In genomic region chr17:28007179-28007811, GRCm38 (mm10) we compare ENCODE assay signal across 8 mouse cellular contexts.
A peak's percentile ranks its signal among the peaks of the same experiment; 100 is the strongest.
DNase-seq lines count a peak whose midpoint lies in the region; ATAC-seq lines count a peak whose summit lies in the region.

No protein-coding gene starts in this region.

- no peaks in the 10 kb centered on the region for H3K27me3 ChIP-seq in forebrain, embryonic 15.5 days
- no peaks in the 10 kb centered on the region for H3K27me3 ChIP-seq in limb, embryonic 10.5 days (ENCODE audit: low read depth, poor library complexity, severe bottlenecking)

- H3K4me3 ChIP-seq in forebrain, embryonic 15.5 days: no peak overlapping the region
- peak overlapping the region; percentile 35 for H3K4me3 ChIP-seq in limb, embryonic 10.5 days

- peak overlapping the region; percentile 30 for H3K4me2 ChIP-seq in forebrain, embryonic 15.5 days (replicated peaks)

- H3K9me3 ChIP-seq in forebrain, embryonic 15.5 days: no peaks in the 10 kb centered on the region
- no peaks in the 10 kb centered on the region for H3K9me3 ChIP-seq in limb, embryonic 10.5 days (replicated peaks)

- no peak for ATAC-seq in forebrain, embryonic 15.5 days (replicated peaks)
- peak; percentile 7; the same call in 1 of the 2 replicates for ATAC-seq in megakaryocyte-erythroid progenitor cell, adult 5-6 weeks (replicated peaks; ENCODE audit: low FRiP score, low TSS enrichment, poor library complexity, severe bottlenecking)

- WGBS in forebrain, embryonic 15.5 days: 16% methylated on average over 29 of the region's 29 CpGs
- 25% methylated on average over 29 of the region's 29 CpGs for WGBS in limb, embryonic 10.5 days

- peak; percentile 41 to 45 for DNase-seq in urinary bladder, adult 18-20 months (ENCODE audit: low spot score in 2 of 2)
- DNase-seq in urinary bladder, adult 2 months (ENCODE audit: low spot score): no peak
- DNase-seq in heart, postnatal 4 days: peak; percentile 75
- DNase-seq in limb, embryonic 10.5 days (ENCODE audit: low spot score): peak; percentile 64
- peak; percentile 59 to 74 for DNase-seq in thymus, adult 18-20 months
- DNase-seq in cerebellum, postnatal 14 days: no peak

- peak overlapping the region; percentile 39 for H3K27ac ChIP-seq in forebrain, embryonic 15.5 days (replicated peaks)
- H3K27ac ChIP-seq in limb, embryonic 10.5 days: peak overlapping the region; percentile 87

- H3K36me3 ChIP-seq in forebrain, embryonic 15.5 days: peaks cover 4% of the 10 kb centered on the region; the same call in 1 of the 2 replicates
- H3K36me3 ChIP-seq in limb, embryonic 10.5 days: peaks cover 54% of the 10 kb centered on the region

- peaks cover 44% of the 10 kb centered on the region for H3K4me1 ChIP-seq in forebrain, embryonic 15.5 days
- H3K4me1 ChIP-seq in limb, embryonic 10.5 days: peaks cover 42% of the 10 kb centered on the region

- 0 out of 2 replicates have a peak overlapping the region, but pooled peaks have one; percentile 9 for H3K9ac ChIP-seq in forebrain, embryonic 15.5 days (replicated peaks)

Comparison
In these comparisons a context has a peak if more than half of its experiments do, and no peak if none do; other contexts are left out.
1. DNase-seq: peak in urinary bladder, adult 18-20 months (2 of 2), heart, postnatal 4 days (single experiment), limb, embryonic 10.5 days (single experiment) and thymus, adult 18-20 months (2 of 2); none in urinary bladder, adult 2 months (single experiment) and cerebellum, postnatal 14 days (0 of 2).